Mouse (Mus musculus) small intestine, adult 2 months (tissue): ENCODE measurements around the gene Fam114a2.
A peak's percentile ranks its signal among the peaks of the same experiment; 100 is the strongest.

ENCODE experiments used
- CTCF ChIP-seq: fragments of 200-500 bp; IDR thresholded peaks from 2 replicates; pipeline ENCODE4 v1.5.1; 2012; ENCODE audit warnings: low read depth, mild to moderate bottlenecking, control low read depth, inconsistent platforms, low read length, moderate library complexity, mixed read lengths; ENCODE audit not compliant: insufficient replicate concordance, insufficient read length; ENCODE audit errors: extremely low read depth
- POLR2A ChIP-seq: fragments of 200-500 bp; IDR thresholded peaks from 2 replicates; pipeline ENCODE4 v1.6.1; 2012; ENCODE audit warnings: low read depth, mild to moderate bottlenecking, control low read depth, inconsistent platforms, low read length, moderate library complexity

DNA sequence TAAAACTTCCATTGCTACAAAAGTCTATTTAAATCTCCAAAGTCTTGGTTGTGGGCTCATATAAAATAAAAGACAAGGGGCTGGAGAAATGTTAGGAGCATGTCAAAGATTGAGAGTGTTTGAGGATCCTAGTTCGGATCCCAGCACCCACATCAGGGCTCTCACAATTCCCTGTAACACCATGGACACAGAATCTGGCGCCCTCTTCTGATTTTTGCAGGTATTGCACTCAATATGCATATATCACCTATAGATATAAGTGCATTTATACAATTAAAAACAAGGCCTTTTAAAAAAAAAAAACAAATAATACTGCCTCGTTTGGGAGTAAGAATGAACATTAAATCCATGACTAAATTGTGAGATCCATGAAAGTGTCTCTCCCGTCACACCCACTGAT, 49.7 kb downstream of the Fam114a2 start:
- TF ChIP-seq CTCF (0 out of 2 replicates have a peak, but pooled peaks have one; percentile 17), POLR2A (no peak)
